Mouse (Mus musculus): ENCODE results near the gene Cfap57. TPM values are rescaled to one million over a fixed set of nuclear protein-coding genes. Genes with fewer than 3 reads are reported as not detected.
"Not testable (repeated sequence)": the region's sequence is repeated elsewhere in the genome, so short reads cannot be mapped to it uniquely, and the experiment has no call there.

The Cfap57 gene
- polyA plus RNA-seq, 1 experiment from 2014 or later, result 0.97 TPM

GRCm38 (mm10) chr4:118568709-118569108 lies 51.9 kb downstream of the Cfap57 start:
- H3K4me2 ChIP-seq (ENCODE audit: low read depth, low read length), result peak overlapping the region; percentile 16
- ATAC-seq, result peak; percentile 78

GRCm38 (mm10) chr4:118566161-118566676 lies 54.4 kb downstream of the Cfap57 start:
- H3K27me3 ChIP-seq (replicated peaks; ENCODE audit: control insufficient read depth, insufficient read depth, low read length), result no peaks in the 10 kb centered on the region
- no peak overlapping the region for H3K27ac ChIP-seq (ENCODE audit: low read length)
- no peaks in the 10 kb centered on the region for H3K36me3 ChIP-seq (ENCODE audit: control insufficient read depth, insufficient read depth, low read length)
- no peaks in the 10 kb centered on the region for H3K4me1 ChIP-seq (ENCODE audit: control insufficient read depth, insufficient read depth, low read length)
- no peak overlapping the region for H3K4me2 ChIP-seq (ENCODE audit: low read depth, low read length)
- no peak for ATAC-seq
- H3K9ac ChIP-seq (ENCODE audit: low read depth, low read length), result no peak overlapping the region
- no peaks in the 10 kb centered on the region for H3K9me3 ChIP-seq (ENCODE audit: control insufficient read depth, low read length)
- H3K4me3 ChIP-seq (ENCODE audit: low read length), result no peak overlapping the region
- 33% methylated on average over 7 of the region's 7 CpGs for WGBS

More at GRCm38 (mm10) chr4:118568709-118569108, 51.9 kb downstream of the Cfap57 start:
- Histone ChIP-seq H3K27ac (ENCODE audit: low read length) (no peak overlapping the region), H3K4me3 (ENCODE audit: low read length) (no peak overlapping the region), H3K36me3 (ENCODE audit: control insufficient read depth, insufficient read depth, low read length) (no peaks in the 10 kb centered on the region), H3K9me3 (ENCODE audit: control insufficient read depth, low read length) (no peaks in the 10 kb centered on the region), H3K9ac (ENCODE audit: low read depth, low read length) (no peak overlapping the region), H3K4me1 (ENCODE audit: control insufficient read depth, insufficient read depth, low read length) (no peaks in the 10 kb centered on the region), H3K27me3 (replicated peaks; ENCODE audit: control insufficient read depth, insufficient read depth, low read length) (no peaks in the 10 kb centered on the region)
- 50% methylated on average over 10 of the region's 10 CpGs for WGBS

GRCm38 (mm10) chr4:118564926-118565279 lies 55.7 kb downstream of the Cfap57 start:
- Histone ChIP-seq H3K9me3 (ENCODE audit: control insufficient read depth, low read length) (no peaks in the 10 kb centered on the region), H3K27me3 (replicated peaks; ENCODE audit: control insufficient read depth, insufficient read depth, low read length) (no peaks in the 10 kb centered on the region), H3K36me3 (ENCODE audit: control insufficient read depth, insufficient read depth, low read length) (no peaks in the 10 kb centered on the region), H3K4me2 (ENCODE audit: low read depth, low read length) (no peak overlapping the region), H3K4me3 (ENCODE audit: low read length) (no peak overlapping the region), H3K9ac (ENCODE audit: low read depth, low read length) (no peak overlapping the region), H3K4me1 (ENCODE audit: control insufficient read depth, insufficient read depth, low read length) (no peaks in the 10 kb centered on the region), H3K27ac (ENCODE audit: low read length) (no peak overlapping the region)
- ATAC-seq, result no peak
- 74% methylated on average over 3 of the region's 3 CpGs for WGBS

GRCm38 (mm10) chr4:118564062-118564925 lies 56.3 kb downstream of the Cfap57 start:
- ATAC-seq, result no peak
- Histone ChIP-seq H3K4me1 (ENCODE audit: control insufficient read depth, insufficient read depth, low read length) (no peaks in the 10 kb centered on the region), H3K4me2 (ENCODE audit: low read depth, low read length) (no peak overlapping the region), H3K27ac (ENCODE audit: low read length) (no peak overlapping the region), H3K9ac (ENCODE audit: low read depth, low read length) (no peak overlapping the region), H3K9me3 (ENCODE audit: control insufficient read depth, low read length) (no peaks in the 10 kb centered on the region), H3K36me3 (ENCODE audit: control insufficient read depth, insufficient read depth, low read length) (no peaks in the 10 kb centered on the region), H3K4me3 (ENCODE audit: low read length) (no peak overlapping the region), H3K27me3 (replicated peaks; ENCODE audit: control insufficient read depth, insufficient read depth, low read length) (no peaks in the 10 kb centered on the region)
- 73% methylated on average over 13 of the region's 13 CpGs for WGBS

- Histone ChIP-seq H3K27me3 (replicated peaks; ENCODE audit: control insufficient read depth, insufficient read depth, low read length) (no peaks in the 10 kb centered on the region), H3K36me3 (ENCODE audit: control insufficient read depth, insufficient read depth, low read length) (no peaks in the 10 kb centered on the region), H3K9ac (ENCODE audit: low read depth, low read length) (no peak overlapping the region), H3K4me3 (ENCODE audit: low read length) (no peak overlapping the region), H3K4me2 (ENCODE audit: low read depth, low read length) (no peak overlapping the region), H3K4me1 (ENCODE audit: control insufficient read depth, insufficient read depth, low read length) (no peaks in the 10 kb centered on the region), H3K27ac (ENCODE audit: low read length) (no peak overlapping the region), H3K9me3 (ENCODE audit: control insufficient read depth, low read length) (no peaks in the 10 kb centered on the region)
- no peak for ATAC-seq
- 66% methylated on average over 3 of the region's 3 CpGs for WGBS
Measured at GRCm38 (mm10) chr4:118553039-118553649, 67.4 kb downstream of the Cfap57 start.

- WGBS, result 85% methylated on average over 10 of the region's 10 CpGs
- not testable (repeated sequence) for H3K27ac ChIP-seq (ENCODE audit: low read length); H3K9me3 ChIP-seq (ENCODE audit: control insufficient read depth, low read length); ATAC-seq; H3K4me1 ChIP-seq (ENCODE audit: control insufficient read depth, insufficient read depth, low read length); H3K4me2 ChIP-seq (ENCODE audit: low read depth, low read length); H3K9ac ChIP-seq (ENCODE audit: low read depth, low read length); H3K36me3 ChIP-seq (ENCODE audit: control insufficient read depth, insufficient read depth, low read length); H3K27me3 ChIP-seq (replicated peaks; ENCODE audit: control insufficient read depth, insufficient read depth, low read length); H3K4me3 ChIP-seq (ENCODE audit: low read length)
Measured at GRCm38 (mm10) chr4:118548130-118548480, 72.5 kb downstream of the Cfap57 start.

- not testable (repeated sequence) for H3K36me3 ChIP-seq (ENCODE audit: control insufficient read depth, insufficient read depth, low read length); H3K9ac ChIP-seq (ENCODE audit: low read depth, low read length); H3K9me3 ChIP-seq (ENCODE audit: control insufficient read depth, low read length); H3K4me1 ChIP-seq (ENCODE audit: control insufficient read depth, insufficient read depth, low read length); H3K4me2 ChIP-seq (ENCODE audit: low read depth, low read length); H3K4me3 ChIP-seq (ENCODE audit: low read length); H3K27me3 ChIP-seq (replicated peaks; ENCODE audit: control insufficient read depth, insufficient read depth, low read length); H3K27ac ChIP-seq (ENCODE audit: low read length); ATAC-seq
- 89% methylated on average over 22 of the region's 23 CpGs for WGBS
Measured at GRCm38 (mm10) chr4:118547424-118548129, 73.0 kb downstream of the Cfap57 start.

GRCm38 (mm10) chr4:118544441-118545127 lies 76.0 kb downstream of the Cfap57 start:
- Histone ChIP-seq H3K4me1 (ENCODE audit: control insufficient read depth, insufficient read depth, low read length) (no peaks in the 10 kb centered on the region), H3K27ac (ENCODE audit: low read length) (peak overlapping the region; percentile 79), H3K9me3 (ENCODE audit: control insufficient read depth, low read length) (no peaks in the 10 kb centered on the region), H3K4me2 (ENCODE audit: low read depth, low read length) (peak overlapping the region; percentile 59), H3K36me3 (ENCODE audit: control insufficient read depth, insufficient read depth, low read length) (no peaks in the 10 kb centered on the region), H3K27me3 (replicated peaks; ENCODE audit: control insufficient read depth, insufficient read depth, low read length) (no peaks in the 10 kb centered on the region), H3K9ac (ENCODE audit: low read depth, low read length) (peak overlapping the region; percentile 67), H3K4me3 (ENCODE audit: low read length) (peak overlapping the region; percentile 47)
- no peak; the same call in 1 of the 2 replicates for ATAC-seq
- WGBS, result 60% methylated on average over 14 of the region's 14 CpGs

Measured in intestine, embryonic 16.5 days (tissue).